Mouse (Mus musculus) embryonic fibroblast, embryonic 13.5 days (primary cell): ENCODE results near the gene Slc29a1.

Experiments used
- CTCF ChIP-seq: IDR thresholded peaks from 2 replicates; pipeline ENCODE4 v1.5.1; 2011; ENCODE audit warnings: mild to moderate bottlenecking, control low read depth, low read length, moderate library complexity, borderline replicate concordance; ENCODE audit not compliant: insufficient read depth
- POLR2A ChIP-seq: IDR thresholded peaks from 2 replicates; pipeline ENCODE4 v1.6.1; 2011; ENCODE audit warnings: low read depth, mild to moderate bottlenecking, control low read depth, low read length, moderate library complexity

- TF ChIP-seq CTCF, result peak; percentile 80
- TF ChIP-seq POLR2A, result peak; percentile 83
These were observed 35.5 kb downstream of the Slc29a1 start, which contains the start of gene Slc35b2 for GRCm38 (mm10) chr17:45563655-45564530.
